Mouse (Mus musculus): Measurements from ENCODE around the gene Plin3. TPM values are rescaled to one million over a fixed set of nuclear protein-coding genes. Genes with fewer than 3 reads are reported as not detected.
"Not testable (repeated sequence)": the region's sequence is repeated elsewhere in the genome, so short reads cannot be mapped to it uniquely, and the experiment has no call there.

Plin3 gene
- polyA plus RNA-seq, 1 experiment from 2014 or later: 56.6 TPM

GRCm38 (mm10) chr17:56269741-56270140 is 22.9 kb downstream of the Plin3 start:
- peak overlapping the region; percentile 63; the same call in 1 of the 2 replicates for H3K27ac ChIP-seq
- no peak for ATAC-seq (ENCODE audit: insufficient number of reproducible peaks, insufficient read depth, low FRiP score, low TSS enrichment)
- H3K27me3 ChIP-seq: no peaks in the 10 kb centered on the region
- H3K4me3 ChIP-seq: peak overlapping the region; percentile 39
- peaks cover 22% of the 10 kb centered on the region for H3K36me3 ChIP-seq
- H3K4me1 ChIP-seq: no peaks in the 10 kb centered on the region
- peak overlapping the region; percentile 42; the same call in 1 of the 2 replicates for H3K9ac ChIP-seq
- 73% methylated on average over 3 of the region's 3 CpGs for WGBS
- H3K4me2 ChIP-seq (replicated peaks): peak overlapping the region; percentile 68
- H3K9me3 ChIP-seq: no peaks in the 10 kb centered on the region

- Histone ChIP-seq H3K4me2 (replicated peaks) (peak overlapping the region; percentile 68), H3K36me3 (peaks cover 23% of the 10 kb centered on the region), H3K27me3 (no peaks in the 10 kb centered on the region), H3K4me1 (no peaks in the 10 kb centered on the region), H3K27ac (peak overlapping the region; percentile 69; the same call in 1 of the 2 replicates), H3K9ac (peak overlapping the region; percentile 42), H3K9me3 (no peaks in the 10 kb centered on the region), H3K4me3 (peak overlapping the region; percentile 39)
- 20% methylated on average over 12 of the region's 12 CpGs for WGBS
- ATAC-seq (ENCODE audit: insufficient number of reproducible peaks, insufficient read depth, low FRiP score, low TSS enrichment): peak; percentile 85
These were observed 23.5 kb downstream of the Plin3 start for GRCm38 (mm10) chr17:56269153-56269630.

GRCm38 (mm10) chr17:56266271-56266670 is 26.4 kb downstream of the Plin3 start:
- 70% methylated on average over 3 of the region's 3 CpGs for WGBS
- no peak overlapping the region for H3K4me3 ChIP-seq
- H3K9me3 ChIP-seq: no peaks in the 10 kb centered on the region
- H3K4me1 ChIP-seq: no peaks in the 10 kb centered on the region
- no peak overlapping the region for H3K27ac ChIP-seq
- no peak overlapping the region for H3K4me2 ChIP-seq (replicated peaks)
- no peaks in the 10 kb centered on the region for H3K27me3 ChIP-seq
- ATAC-seq (ENCODE audit: insufficient number of reproducible peaks, insufficient read depth, low FRiP score, low TSS enrichment): no peak
- peaks cover 35% of the 10 kb centered on the region for H3K36me3 ChIP-seq
- H3K9ac ChIP-seq: no peak overlapping the region

DNA sequence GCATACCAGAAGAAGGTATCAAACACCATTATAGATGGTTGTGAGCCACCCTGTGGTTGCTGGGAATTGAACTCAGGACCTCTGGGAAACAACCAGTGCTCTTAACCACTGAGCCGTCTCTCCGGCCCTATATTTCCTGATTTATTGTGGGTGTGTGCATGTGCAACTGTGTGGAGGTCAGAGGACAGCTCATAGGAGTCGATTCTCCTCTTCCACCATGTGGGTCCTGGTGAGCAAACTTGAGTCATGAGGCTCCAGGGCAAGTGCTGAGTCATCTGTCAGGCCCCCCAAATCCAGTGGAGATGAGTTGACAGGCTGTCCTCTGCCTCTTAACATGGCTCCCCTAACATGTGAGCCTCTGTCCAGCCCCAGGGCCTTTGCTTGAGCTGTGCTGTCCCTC is 26.8 kb downstream of the Plin3 start:
- no peaks in the 10 kb centered on the region for H3K9me3 ChIP-seq
- no peak for ATAC-seq (ENCODE audit: insufficient number of reproducible peaks, insufficient read depth, low FRiP score, low TSS enrichment)
- peaks cover 35% of the 10 kb centered on the region for H3K36me3 ChIP-seq
- WGBS: 86% methylated on average over 3 of the region's 3 CpGs
- H3K27me3 ChIP-seq: no peaks in the 10 kb centered on the region
- no peak overlapping the region for H3K4me3 ChIP-seq
- no peak overlapping the region for H3K27ac ChIP-seq
- no peak overlapping the region for H3K4me2 ChIP-seq (replicated peaks)
- H3K9ac ChIP-seq: no peak overlapping the region
- H3K4me1 ChIP-seq: 0 out of 2 replicates have a peak, but pooled peaks cover 3% of the 10 kb centered on the region

GRCm38 (mm10) chr17:56265011-56265410 is 27.7 kb downstream of the Plin3 start:
- no peak for ATAC-seq (ENCODE audit: insufficient number of reproducible peaks, insufficient read depth, low FRiP score, low TSS enrichment)
- 0 out of 2 replicates have a peak, but pooled peaks cover 6% of the 10 kb centered on the region for H3K4me1 ChIP-seq
- 93% methylated on average over 4 of the region's 4 CpGs for WGBS

DNA sequence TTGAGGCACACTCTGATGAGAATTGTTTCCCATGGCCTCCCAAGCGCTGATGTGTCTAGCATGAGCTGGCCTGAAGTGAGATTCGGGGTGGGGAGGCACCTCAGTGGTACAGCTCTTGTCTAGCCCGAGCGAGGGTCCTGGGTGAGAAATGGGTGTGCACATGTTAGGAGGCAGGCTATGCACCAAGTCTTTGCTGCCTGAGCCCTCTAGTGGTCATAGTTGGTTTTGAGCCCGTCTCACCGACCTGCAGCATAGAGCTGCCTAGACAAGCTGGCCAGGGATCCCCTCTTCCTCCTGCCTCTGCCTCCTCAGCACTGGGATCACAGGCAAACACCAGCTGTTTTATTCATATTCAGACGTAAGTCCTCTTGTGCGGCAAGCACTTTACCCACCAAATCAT is 28.7 kb downstream of the Plin3 start:
- 30% methylated on average over 8 of the region's 8 CpGs for WGBS
- peaks cover 46% of the 10 kb centered on the region for H3K36me3 ChIP-seq
- ATAC-seq (ENCODE audit: insufficient number of reproducible peaks, insufficient read depth, low FRiP score, low TSS enrichment): no peak

More at GRCm38 (mm10) chr17:56265011-56265410, 27.7 kb downstream of the Plin3 start:
- Histone ChIP-seq H3K36me3 (peaks cover 37% of the 10 kb centered on the region), H3K4me2 (replicated peaks) (no peak overlapping the region), H3K4me3 (no peak overlapping the region), H3K9ac (no peak overlapping the region), H3K27ac (no peak overlapping the region), H3K27me3 (no peaks in the 10 kb centered on the region), H3K9me3 (no peaks in the 10 kb centered on the region)

DNA sequence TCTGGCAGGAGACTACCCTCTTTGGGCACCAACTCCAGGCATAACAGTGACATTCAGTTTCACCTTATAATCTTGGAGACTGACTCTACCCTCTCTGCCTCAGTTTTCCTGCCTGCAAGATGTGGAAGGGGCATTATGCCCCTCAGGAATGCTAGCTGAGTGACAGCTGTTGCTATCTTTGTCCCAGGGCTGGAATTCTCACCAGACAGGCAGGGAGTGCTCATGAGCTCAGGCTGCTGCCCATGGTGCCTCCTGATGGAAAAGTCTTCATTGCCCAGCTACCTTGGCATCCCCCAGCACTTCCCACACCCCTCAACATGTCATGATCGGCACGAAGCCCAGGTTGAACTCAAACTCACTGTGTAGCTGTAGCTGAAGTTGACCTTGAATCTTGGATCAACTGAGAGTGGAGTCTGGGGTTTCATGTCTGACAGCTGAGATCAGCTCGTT is 30.0 kb downstream of the Plin3 start:
- no peak overlapping the region for H3K9ac ChIP-seq
- peaks cover 55% of the 10 kb centered on the region for H3K36me3 ChIP-seq
- ATAC-seq (ENCODE audit: insufficient number of reproducible peaks, insufficient read depth, low FRiP score, low TSS enrichment): no peak
- no peaks in the 10 kb centered on the region for H3K9me3 ChIP-seq
- no peak overlapping the region for H3K27ac ChIP-seq
- no peak overlapping the region for H3K4me3 ChIP-seq
- H3K4me1 ChIP-seq: peaks cover 19% of the 10 kb centered on the region
- H3K27me3 ChIP-seq: no peaks in the 10 kb centered on the region
- no peak overlapping the region for H3K4me2 ChIP-seq (replicated peaks)
- 83% methylated on average over 3 of the region's 3 CpGs for WGBS

More for the DNA sequence above, 28.7 kb downstream of the Plin3 start:
- H3K9me3 ChIP-seq: no peaks in the 10 kb centered on the region
- no peaks in the 10 kb centered on the region for H3K27me3 ChIP-seq
- no peak overlapping the region for H3K4me2 ChIP-seq (replicated peaks)
- peaks cover 7% of the 10 kb centered on the region; the same call in 1 of the 2 replicates for H3K4me1 ChIP-seq
- no peak overlapping the region for H3K4me3 ChIP-seq
- H3K9ac ChIP-seq: no peak overlapping the region
- H3K27ac ChIP-seq: no peak overlapping the region

GRCm38 (mm10) chr17:56261166-56261565 is 31.5 kb downstream of the Plin3 start:
- H3K27me3 ChIP-seq: no peaks in the 10 kb centered on the region
- H3K4me3 ChIP-seq: no peak overlapping the region
- 74% methylated on average over 3 of the region's 3 CpGs for WGBS
- H3K27ac ChIP-seq: no peak overlapping the region
- H3K4me2 ChIP-seq (replicated peaks): no peak overlapping the region
- peaks cover 55% of the 10 kb centered on the region for H3K36me3 ChIP-seq
- H3K4me1 ChIP-seq: peaks cover 24% of the 10 kb centered on the region
- H3K9ac ChIP-seq: 0 out of 2 replicates have a peak overlapping the region, but pooled peaks have one; percentile 2
- no peaks in the 10 kb centered on the region for H3K9me3 ChIP-seq
- ATAC-seq (ENCODE audit: insufficient number of reproducible peaks, insufficient read depth, low FRiP score, low TSS enrichment): no peak

GRCm38 (mm10) chr17:56259301-56260037 is 33.2 kb downstream of the Plin3 start:
- no peak for ATAC-seq (ENCODE audit: insufficient number of reproducible peaks, insufficient read depth, low FRiP score, low TSS enrichment)
- H3K9me3 ChIP-seq: no peaks in the 10 kb centered on the region
- 86% methylated on average over 10 of the region's 10 CpGs for WGBS
- no peak overlapping the region for H3K4me3 ChIP-seq
- no peaks in the 10 kb centered on the region for H3K27me3 ChIP-seq
- H3K4me2 ChIP-seq (replicated peaks): no peak overlapping the region
- 0 out of 2 replicates have a peak overlapping the region, but pooled peaks have one; percentile 34 for H3K9ac ChIP-seq
- no peak overlapping the region for H3K27ac ChIP-seq
- H3K4me1 ChIP-seq: peaks cover 24% of the 10 kb centered on the region
- peaks cover 47% of the 10 kb centered on the region for H3K36me3 ChIP-seq

DNA sequence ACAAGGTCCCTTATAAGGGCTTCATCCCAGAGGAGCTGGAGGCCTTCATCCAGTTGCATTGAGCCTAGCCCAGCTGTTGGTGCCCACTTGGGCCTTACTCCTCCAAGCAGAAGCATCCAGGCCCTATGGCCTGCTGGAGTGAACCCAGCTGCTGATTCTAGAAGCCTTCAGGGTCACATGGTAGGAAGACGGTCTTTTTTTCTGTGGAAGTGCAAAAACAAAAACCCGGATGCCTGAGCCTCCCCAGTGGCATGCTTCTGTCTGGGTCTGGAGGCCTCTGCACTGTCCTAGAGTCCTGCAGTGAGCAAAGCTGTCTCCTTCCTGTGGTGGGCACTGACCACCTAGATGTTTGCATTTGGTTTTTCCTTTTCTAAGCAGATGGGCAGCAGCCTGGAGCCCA is 33.9 kb downstream of the Plin3 start:
- H3K9me3 ChIP-seq; H3K27ac ChIP-seq; ATAC-seq (ENCODE audit: insufficient number of reproducible peaks, insufficient read depth, low FRiP score, low TSS enrichment); H3K4me3 ChIP-seq; H3K27me3 ChIP-seq: not testable (repeated sequence)
- 61% methylated on average over 2 of the region's 2 CpGs for WGBS
- peaks cover 47% of the 10 kb centered on the region for H3K36me3 ChIP-seq
- H3K4me1 ChIP-seq: peaks cover 24% of the 10 kb centered on the region
- peak overlapping the region; percentile 99; the same call in 1 of the 2 replicates for H3K4me2 ChIP-seq (replicated peaks)
- H3K9ac ChIP-seq: 0 out of 2 replicates have a peak overlapping the region, but pooled peaks have one; percentile 34

GRCm38 (mm10) chr17:56258269-56258668 is 34.4 kb downstream of the Plin3 start:
- 91% methylated on average over 19 of the region's 19 CpGs for WGBS
- H3K27me3 ChIP-seq; H3K9ac ChIP-seq; ATAC-seq (ENCODE audit: insufficient number of reproducible peaks, insufficient read depth, low FRiP score, low TSS enrichment); H3K9me3 ChIP-seq; H3K27ac ChIP-seq; H3K4me3 ChIP-seq: not testable (repeated sequence)
- H3K4me1 ChIP-seq: peaks cover 24% of the 10 kb centered on the region
- H3K36me3 ChIP-seq: peaks cover 47% of the 10 kb centered on the region
- H3K4me2 ChIP-seq (replicated peaks): peak overlapping the region; percentile 99
